Mouse (Mus musculus) MEL (cell line): ENCODE results near the gene Bach2. TPM values are rescaled to one million over a fixed set of nuclear protein-coding genes. Genes with fewer than 3 reads are reported as not detected.

Experiments
- DNase-seq: peaks from one replicate; pipeline ENCODE4 v3.0.0; 2011; ENCODE audit warnings: low read depth, low spot score
- H3K27ac ChIP-seq: 2 replicates; pipeline ENCODE4 v1.5.1; 2012; ENCODE audit warnings: low read depth, mild to moderate bottlenecking, control low read depth, low read length, moderate library complexity; ENCODE audit not compliant: control insufficient read depth
- H3K27me3 ChIP-seq, 2 experiments: fragments of 150-350 bp in 1 of 2; sonication (generic) in 1 of 2; 2 replicates each; pipeline ENCODE4 v1.6.1; 2012; ENCODE audit warnings: low read length in 2 of 2, mild to moderate bottlenecking in 2 of 2, improper control_type of control experiment in 1 of 2, moderate library complexity in 1 of 2; ENCODE audit not compliant: insufficient read depth in 2 of 2, control insufficient read depth in 1 of 2
- H3K36me3 ChIP-seq, 2 experiments: 2 replicates each; pipeline ENCODE4 v1.6.1; 2012 to 2014; ENCODE audit warnings: low read length in 2 of 2, improper control_type of control experiment in 1 of 2, inconsistent platforms in 1 of 2, mild to moderate bottlenecking in 1 of 2; ENCODE audit not compliant: insufficient read depth in 2 of 2, control insufficient read depth in 1 of 2
- H3K4me1 ChIP-seq, 2 experiments: fragments of 150-350 bp in 1 of 2; sonication (generic) in 1 of 2; 2 replicates each; pipeline ENCODE4 v1.6.1; 2012; ENCODE audit warnings: low read length in 2 of 2, improper control_type of control experiment in 1 of 2, mild to moderate bottlenecking in 1 of 2; ENCODE audit not compliant: insufficient read depth in 2 of 2, control insufficient read depth in 1 of 2
- H3K4me3 ChIP-seq, 2 experiments: fragments of 150-350 bp in 1 of 2; sonication (generic) in 1 of 2; 2 replicates each; pipeline ENCODE4 v1.5.1; 2012; ENCODE audit warnings: low read depth in 2 of 2, low read length in 2 of 2, mild to moderate bottlenecking in 2 of 2, moderate library complexity in 2 of 2, control low read depth in 1 of 2, improper control_type of control experiment in 1 of 2; ENCODE audit not compliant: control insufficient read depth in 1 of 2, insufficient read depth in 1 of 2
- H3K79me2 ChIP-seq: 2 replicates; pipeline ENCODE4 v1.6.1; 2012; ENCODE audit warnings: mild to moderate bottlenecking, low read length, moderate library complexity; ENCODE audit not compliant: control insufficient read depth, poor library complexity, insufficient read depth
- H3K9ac ChIP-seq: 2 replicates; pipeline ENCODE4 v1.6.1; 2012; ENCODE audit warnings: low read depth, mild to moderate bottlenecking, control low read depth, low read length, moderate library complexity; ENCODE audit not compliant: control insufficient read depth, poor library complexity, severe bottlenecking
- H3K9me3 ChIP-seq: fragments of 150-350 bp; sonication (generic); replicated peaks from 2 replicates; pipeline ENCODE4 v1.6.1; 2012; ENCODE audit warnings: mild to moderate bottlenecking, low read length, improper control_type of control experiment, moderate library complexity; ENCODE audit not compliant: insufficient read depth
- BHLHE40 ChIP-seq: IDR thresholded peaks from 2 replicates; pipeline ENCODE4 v1.6.1; 2012; ENCODE audit warnings: low read depth, mild to moderate bottlenecking, inconsistent platforms, low read length, improper control_type of control experiment, borderline replicate concordance
- E2F4 ChIP-seq: IDR thresholded peaks from 2 replicates; pipeline ENCODE4 v1.6.1; 2011; ENCODE audit warnings: low read depth, low read length, improper control_type of control experiment, borderline replicate concordance
- GABPA ChIP-seq: IDR thresholded peaks from 2 replicates; pipeline ENCODE4 v1.6.1; 2012; ENCODE audit warnings: low read depth, mild to moderate bottlenecking, inconsistent platforms, low read length, improper control_type of control experiment, moderate library complexity
- JUND ChIP-seq: IDR thresholded peaks from 2 replicates; pipeline ENCODE4 v1.6.1; 2011; ENCODE audit warnings: low read depth, mild to moderate bottlenecking, improper control_type of control experiment, low read length
- MAX ChIP-seq: IDR thresholded peaks from 2 replicates; pipeline ENCODE4 v1.6.1; 2011; ENCODE audit warnings: low read length, improper control_type of control experiment
- MAZ ChIP-seq: IDR thresholded peaks from 2 replicates; pipeline ENCODE4 v1.6.1; 2012; ENCODE audit warnings: low read depth, mild to moderate bottlenecking, inconsistent platforms, low read length, improper control_type of control experiment
- MEF2A ChIP-seq: IDR thresholded peaks from 2 replicates; pipeline ENCODE4 v1.6.1; 2014; ENCODE audit warnings: low read depth, mild to moderate bottlenecking, inconsistent platforms, low read length, improper control_type of control experiment; ENCODE audit not compliant: poor library complexity, insufficient replicate concordance, severe bottlenecking; ENCODE audit errors: extremely low read depth
- MYC ChIP-seq: IDR thresholded peaks from 2 replicates; pipeline ENCODE4 v1.6.1; 2011; ENCODE audit warnings: low read depth, mild to moderate bottlenecking, low read length, improper control_type of control experiment, moderate library complexity
- NELFE ChIP-seq: IDR thresholded peaks from 2 replicates; pipeline ENCODE4 v1.6.1; 2011; ENCODE audit warnings: low read depth, low read length, improper control_type of control experiment
- POLR2AphosphoS5 ChIP-seq: IDR thresholded peaks from 2 replicates; pipeline ENCODE4 v1.6.1; 2012; ENCODE audit warnings: low read depth, borderline replicate concordance, mild to moderate bottlenecking, inconsistent platforms, low read length, moderate library complexity, mixed read lengths
- RAD21 ChIP-seq: IDR thresholded peaks from 2 replicates; pipeline ENCODE4 v1.6.1; 2011; ENCODE audit warnings: mild to moderate bottlenecking, low read depth, low read length, improper control_type of control experiment
- SIN3A ChIP-seq: IDR thresholded peaks from 2 replicates; pipeline ENCODE4 v1.6.1; 2012; ENCODE audit warnings: low read length, improper control_type of control experiment, inconsistent platforms
- SMC3 ChIP-seq: IDR thresholded peaks from 2 replicates; pipeline ENCODE4 v1.6.1; 2011; ENCODE audit warnings: low read depth, low read length, improper control_type of control experiment
- TAL1 ChIP-seq: IDR thresholded peaks from 2 replicates; pipeline ENCODE4 v1.6.1; 2012; ENCODE audit warnings: mild to moderate bottlenecking, inconsistent platforms, low read length, moderate library complexity, mixed read lengths
- TBP ChIP-seq: IDR thresholded peaks from 2 replicates; pipeline ENCODE4 v1.8.0; 2011; ENCODE audit warnings: low read depth, low read length, improper control_type of control experiment
- ZC3H11A ChIP-seq: IDR thresholded peaks from 2 replicates; pipeline ENCODE4 v1.6.1; 2012; ENCODE audit warnings: low read depth, mild to moderate bottlenecking, inconsistent platforms, low read length, improper control_type of control experiment
- polyA plus RNA-seq, 2 experiments: library from polyadenylated mRNA; stranded (reverse) in 1 of 2; unstranded in 1 of 2; fragments of >175 nt in 1 of 2; fragments of >200 nt in 1 of 2; gene quantifications; 2 replicates each; pipeline versions ENCODE4 v1.2.1 to v1.2.4; 2012; ENCODE audit warnings: low replicate concordance in 2 of 2, low read depth in 1 of 2; ENCODE audit not compliant: insufficient read length in 2 of 2, insufficient read depth in 1 of 2, missing spikeins in 1 of 2
- total RNA-seq: library from RNA; depleted of rRNA; stranded (reverse); fragments of 300-350 nt; gene quantifications from 2 replicates; pipeline ENCODE4 v1.2.3, GENCODE M21; 2012

Bach2 gene
- total and polyA plus RNA-seq, 3 experiments = 0.04 TPM; not detected in 2

- TF ChIP-seq E2F4 = no peak
Observed at GRCm38 (mm10) chr4:32575165-32575564, 336.6 kb downstream of the Bach2 start (continued).

DNA sequence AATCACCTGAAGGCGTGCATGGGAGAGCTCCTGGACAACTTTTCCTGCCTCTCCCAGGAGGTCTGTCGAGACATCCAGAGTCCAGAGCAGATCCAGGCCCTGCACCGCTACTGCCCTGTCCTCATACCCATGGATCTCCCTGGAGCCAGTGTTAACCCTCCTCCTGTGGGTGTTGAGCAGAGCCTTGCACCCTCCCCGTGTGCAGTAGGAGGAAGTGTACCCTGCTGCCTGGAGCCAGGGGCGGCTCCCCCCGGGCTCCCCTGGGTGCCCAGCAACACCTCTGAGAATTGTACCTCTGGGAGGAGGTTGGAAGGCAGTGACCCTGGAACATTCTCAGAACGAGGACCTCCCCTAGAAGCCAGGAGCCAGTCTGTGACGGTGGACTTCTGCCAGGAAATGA is 341.2 kb downstream of the Bach2 start:
- DNase-seq = no peak
- Histone ChIP-seq H3K36me3 (peaks cover 0 to 2% of the 10 kb centered on the region in 2 experiments; a peak in 1 of 4 replicates), H3K79me2 (no peaks in the 10 kb centered on the region), H3K27me3 (peaks cover 0 to 5% of the 10 kb centered on the region in 2 experiments; a peak in 3 of 4 replicates), H3K27ac (no peak overlapping the region), H3K9me3 (no peaks in the 10 kb centered on the region), H3K4me1 (peaks cover 0 to 5% of the 10 kb centered on the region in 2 experiments; a peak in 1 of 4 replicates), H3K4me3 (no peak overlapping the region), H3K9ac (no peak overlapping the region)
- no peak for TF ChIP-seq NELFE
- TF ChIP-seq JUND = no peak
- no peak for TF ChIP-seq POLR2AphosphoS5
- no peak for TF ChIP-seq TAL1
- TF ChIP-seq MAZ = no peak
- TF ChIP-seq MAX = no peak
- no peak for TF ChIP-seq GABPA
- no peak for TF ChIP-seq MYC
- no peak for TF ChIP-seq E2F4
- no peak for TF ChIP-seq BHLHE40
- no peak for TF ChIP-seq SIN3A

DNA sequence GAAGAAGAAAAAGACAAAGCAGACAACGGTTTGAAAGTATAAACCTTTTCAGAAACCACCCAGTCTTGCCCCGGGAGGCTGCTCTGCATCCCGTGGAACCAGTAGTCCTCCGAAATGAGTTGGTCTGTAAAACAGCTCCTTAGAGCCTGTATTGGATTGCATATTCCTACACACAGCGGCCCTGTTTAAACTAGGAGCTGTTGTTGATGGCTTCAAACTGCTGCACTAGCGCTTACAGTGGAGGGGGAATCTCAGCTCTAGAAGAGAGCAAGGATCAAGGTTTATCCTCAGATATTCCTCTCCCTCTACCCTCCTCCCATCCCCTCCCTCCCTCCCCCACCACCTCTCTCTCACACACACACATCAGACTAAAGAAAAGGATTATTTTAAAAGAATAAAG is 345.6 kb downstream of the Bach2 start:
- peaks cover 0 to 2% of the 10 kb centered on the region in 2 experiments; a peak in 1 of 4 replicates for H3K4me1 ChIP-seq
- no peak overlapping the region for H3K27ac ChIP-seq
- no peaks in the 10 kb centered on the region for H3K9me3 ChIP-seq
- no peak overlapping the region for H3K9ac ChIP-seq
- peaks cover 0 to 2% of the 10 kb centered on the region in 2 experiments; a peak in 2 of 4 replicates for H3K27me3 ChIP-seq
- TF ChIP-seq RAD21 (no peak), SMC3 (no peak), TBP (no peak), MEF2A (no peak), ZC3H11A (no peak)
- DNase-seq = no peak
- no peaks in the 10 kb centered on the region for H3K79me2 ChIP-seq
- H3K36me3 ChIP-seq = peaks cover 0 to 2% of the 10 kb centered on the region in 2 experiments; a peak in 1 of 4 replicates
- H3K4me3 ChIP-seq = no peak overlapping the region
